Mouse (Mus musculus) limb, embryonic 10.5 days (tissue): ENCODE measurements around the gene Gm38119. TPM values are rescaled to one million over a fixed set of nuclear protein-coding genes. Genes with fewer than 3 reads are reported as not detected.
"Not testable (repeated sequence)": the region's sequence is repeated elsewhere in the genome, so short reads cannot be mapped to it uniquely, and the experiment has no call there.

ENCODE experiments used
- DNase-seq: peaks from one replicate; pipeline ENCODE4 v3.0.0-alpha.2; 2017; ENCODE audit warnings: low spot score
- H3K27ac ChIP-seq: fragments of 300-500 bp; sonication (generic); 2 replicates; pipeline ENCODE4 v1.5.1; 2016; ENCODE audit warnings: mild to moderate bottlenecking
- H3K27me3 ChIP-seq: fragments of 300-500 bp; sonication (generic); 2 replicates; pipeline ENCODE4 v1.6.1; 2016; ENCODE audit warnings: low read depth, mild to moderate bottlenecking; ENCODE audit not compliant: poor library complexity, severe bottlenecking
- H3K36me3 ChIP-seq: fragments of 300-500 bp; sonication (generic); 2 replicates; pipeline ENCODE4 v1.6.1; 2016; ENCODE audit warnings: mild to moderate bottlenecking, moderate library complexity
- H3K4me1 ChIP-seq: fragments of 300-500 bp; sonication (generic); 2 replicates; pipeline ENCODE4 v1.6.1; 2016
- H3K4me3 ChIP-seq: fragments of 300-500 bp; sonication (generic); 2 replicates; pipeline ENCODE4 v1.5.1; 2016; ENCODE audit warnings: mild to moderate bottlenecking, moderate library complexity
- H3K9me3 ChIP-seq: fragments of 300-500 bp; sonication (generic); replicated peaks from 2 replicates; pipeline ENCODE4 v1.6.1; 2016; ENCODE audit warnings: mild to moderate bottlenecking
- WGBS: fragments of 180-500 bp; shearing (Covaris S2); methylation state at CpG from one replicate; pipeline ENCODE4 v1.1.7; 2016; 5-methylcytosine and 5-hydroxymethylcytosine counted together
- polyA plus RNA-seq: library from polyadenylated mRNA; unstranded; fragments of >200 nt; fragmentation: Nextera tagmentation; extraction: Ambion mirVana; gene quantifications from 2 replicates; pipeline ENCODE4 v1.2.1, GENCODE M21; 2016

Gene Gm38119
- not detected in 2 replicates for polyA plus RNA-seq

DNA sequence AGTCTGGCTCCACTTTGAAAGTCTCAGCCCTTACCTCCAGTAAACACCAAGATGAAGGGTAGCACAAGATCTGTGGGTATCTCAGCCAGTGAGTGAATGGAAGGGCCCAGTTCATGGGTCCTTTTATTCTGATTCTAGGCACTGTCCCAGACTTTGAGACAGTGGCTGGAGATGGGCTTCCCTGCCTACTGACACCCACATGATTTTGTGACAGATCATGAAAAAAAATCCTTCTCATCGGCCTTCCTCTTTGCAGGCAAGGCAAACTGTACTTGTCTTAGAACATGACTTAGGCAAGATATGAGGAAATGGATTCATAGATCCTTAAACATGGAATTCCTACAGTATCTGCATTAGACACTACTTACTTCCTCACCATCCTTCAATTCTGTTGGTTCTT is at the start of gene Gm38119:
Gm38119 (minus strand) TSS at position 101 of the 400 bp plus-strand sequence.
- H3K36me3 ChIP-seq, result no peaks in the 10 kb centered on the region
- H3K27me3 ChIP-seq, result no peaks in the 10 kb centered on the region
- H3K4me3 ChIP-seq, result no peak within 1 kb of the TSS
- no peak within 1 kb of the TSS for H3K27ac ChIP-seq
- no peaks in the 10 kb centered on the region for H3K4me1 ChIP-seq
- no peaks in the 10 kb centered on the region for H3K9me3 ChIP-seq
- DNase-seq, result no peak
- 81% methylated on average over 1 of the region's 1 CpGs for WGBS

DNA sequence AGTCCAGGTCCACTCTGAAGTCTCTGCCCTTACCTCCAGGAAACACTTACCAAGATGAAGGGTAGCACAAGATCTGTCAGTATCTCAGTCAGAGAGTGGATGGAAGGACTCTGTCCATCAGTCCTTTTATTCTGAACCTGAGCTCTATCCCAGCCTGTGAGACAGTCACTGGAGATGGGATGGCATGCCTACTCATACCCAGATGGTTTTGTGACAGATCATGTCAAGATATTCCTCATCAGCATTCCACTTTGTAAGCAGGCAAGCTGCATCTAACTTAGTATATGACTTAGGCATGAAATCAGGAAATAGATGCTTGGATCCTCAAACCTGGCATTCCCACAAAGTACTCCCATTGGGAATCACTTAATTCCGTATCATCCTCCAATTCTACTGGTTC is 39.9 kb upstream of the Gm38119 start, which contains the start of gene Lce1i:
Lce1i (minus strand) TSS at position 101 of the 400 bp plus-strand sequence.
- H3K36me3 ChIP-seq, result no peaks in the 10 kb centered on the region
- no peaks in the 10 kb centered on the region for H3K4me1 ChIP-seq
- no peak within 1 kb of the TSS for H3K4me3 ChIP-seq
- 94% methylated on average over 1 of the region's 1 CpGs for WGBS
- no peaks in the 10 kb centered on the region for H3K9me3 ChIP-seq
- no peaks in the 10 kb centered on the region for H3K27me3 ChIP-seq
- H3K27ac ChIP-seq, result no peak within 1 kb of the TSS
- no peak for DNase-seq

DNA sequence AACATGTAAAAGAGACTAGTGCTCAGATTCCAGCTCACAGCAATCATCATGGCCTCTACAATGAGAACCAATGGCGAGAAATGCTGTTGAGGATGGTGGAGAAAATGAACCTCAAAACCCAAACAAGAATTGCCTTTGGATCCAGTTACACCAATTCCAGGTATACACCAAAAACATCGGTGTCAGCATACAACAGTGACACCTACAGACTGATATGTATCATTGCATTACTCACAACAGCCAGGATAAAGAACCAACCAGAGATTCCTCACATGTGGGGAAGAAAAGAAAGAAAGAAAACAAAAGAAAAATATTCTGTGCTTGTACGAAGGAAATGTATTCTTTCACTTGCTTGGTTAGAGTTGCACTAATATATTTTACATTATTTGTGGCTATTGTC is 32.7 kb upstream of the Gm38119 start:
- H3K4me1 ChIP-seq, result no peaks in the 10 kb centered on the region
- WGBS, result 23% methylated on average over 3 of the region's 3 CpGs
- no peaks in the 10 kb centered on the region for H3K27me3 ChIP-seq
- H3K9me3 ChIP-seq, result no peaks in the 10 kb centered on the region
- H3K4me3 ChIP-seq, result no peak overlapping the region
- H3K36me3 ChIP-seq, result no peaks in the 10 kb centered on the region
- H3K27ac ChIP-seq, result no peak overlapping the region
- DNase-seq, result no peak

DNA sequence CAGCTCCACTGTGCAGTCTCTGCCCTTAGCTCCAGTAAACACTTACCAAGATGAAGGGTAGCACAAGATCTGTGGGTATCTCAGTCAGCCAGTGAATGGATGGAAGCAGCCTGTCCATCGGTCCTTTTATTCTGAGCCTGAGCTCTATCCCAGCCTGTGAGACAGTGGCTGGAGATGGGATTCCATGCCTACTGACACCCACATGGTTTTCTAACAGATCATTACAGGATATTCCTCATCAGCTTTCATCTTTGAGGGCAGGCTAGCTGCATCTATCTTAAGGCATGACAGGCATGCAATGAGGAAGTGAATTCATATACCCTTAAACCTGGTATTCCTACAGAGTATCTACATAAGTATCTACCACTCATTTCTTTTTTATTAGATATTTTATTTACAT is 26.1 kb upstream of the Gm38119 start, which contains the start of gene Lce1h:
Lce1h (minus strand) TSS at position 101 of the 400 bp plus-strand sequence.
- no peak within 1 kb of the TSS for H3K4me3 ChIP-seq
- no peaks in the 10 kb centered on the region for H3K27me3 ChIP-seq
- H3K4me1 ChIP-seq, result no peaks in the 10 kb centered on the region
- H3K36me3 ChIP-seq, result no peaks in the 10 kb centered on the region
- 94% methylated on average over 1 of the region's 1 CpGs for WGBS
- no peaks in the 10 kb centered on the region for H3K9me3 ChIP-seq
- DNase-seq, result no peak
- no peak within 1 kb of the TSS for H3K27ac ChIP-seq

DNA sequence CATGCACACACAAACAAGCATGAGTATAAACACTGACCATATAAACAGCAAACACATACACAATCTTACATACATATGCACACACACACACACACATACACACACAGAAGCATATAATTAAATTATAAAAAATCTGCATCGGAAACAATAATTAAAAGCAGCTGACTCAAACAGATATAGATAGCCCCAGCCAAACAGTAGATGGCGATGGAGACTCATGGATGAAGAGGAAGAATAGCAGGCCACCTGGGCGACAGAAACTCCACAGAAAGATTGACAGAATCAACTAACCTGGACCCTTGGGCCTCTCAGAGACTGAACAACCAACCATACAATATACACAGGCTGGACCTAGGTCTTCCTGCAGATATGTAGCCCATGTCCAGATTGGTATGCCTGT is 14.3 kb upstream of the Gm38119 start:
- Histone ChIP-seq H3K4me1 (no peaks in the 10 kb centered on the region), H3K27me3 (no peaks in the 10 kb centered on the region), H3K27ac (no peak overlapping the region), H3K36me3 (no peaks in the 10 kb centered on the region), H3K4me3 (no peak overlapping the region), H3K9me3 (no peaks in the 10 kb centered on the region)
- 42% methylated on average over 3 of the region's 3 CpGs for WGBS
- no peak for DNase-seq

DNA sequence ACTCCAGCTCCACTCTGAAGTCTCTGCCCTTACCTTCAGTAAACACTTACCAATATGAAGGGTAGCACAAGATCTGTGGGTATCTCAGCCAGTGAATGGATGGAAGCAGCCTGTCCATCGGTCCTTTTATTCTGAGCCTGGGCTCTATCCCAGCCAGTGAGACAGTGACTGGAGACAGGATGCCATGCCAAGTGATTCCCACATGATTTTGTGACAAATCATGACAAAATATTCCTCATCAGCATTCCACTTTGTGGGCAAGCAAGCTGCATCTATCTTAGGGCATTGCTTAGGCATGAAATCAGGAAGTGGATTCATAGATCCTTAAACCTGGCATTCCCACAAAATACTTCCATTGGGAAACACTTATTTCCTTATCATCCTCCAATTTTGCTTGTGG is 13.3 kb upstream of the Gm38119 start, which contains the start of gene Lce1g:
Lce1g (minus strand) TSS at position 101 of the 400 bp plus-strand sequence.
- no peak for DNase-seq
- 72% methylated on average over 1 of the region's 1 CpGs for WGBS
- no peaks in the 10 kb centered on the region for H3K27me3 ChIP-seq
- H3K4me1 ChIP-seq, result no peaks in the 10 kb centered on the region
- no peaks in the 10 kb centered on the region for H3K36me3 ChIP-seq
- H3K4me3 ChIP-seq, result no peak within 1 kb of the TSS
- no peaks in the 10 kb centered on the region for H3K9me3 ChIP-seq
- no peak within 1 kb of the TSS for H3K27ac ChIP-seq

DNA sequence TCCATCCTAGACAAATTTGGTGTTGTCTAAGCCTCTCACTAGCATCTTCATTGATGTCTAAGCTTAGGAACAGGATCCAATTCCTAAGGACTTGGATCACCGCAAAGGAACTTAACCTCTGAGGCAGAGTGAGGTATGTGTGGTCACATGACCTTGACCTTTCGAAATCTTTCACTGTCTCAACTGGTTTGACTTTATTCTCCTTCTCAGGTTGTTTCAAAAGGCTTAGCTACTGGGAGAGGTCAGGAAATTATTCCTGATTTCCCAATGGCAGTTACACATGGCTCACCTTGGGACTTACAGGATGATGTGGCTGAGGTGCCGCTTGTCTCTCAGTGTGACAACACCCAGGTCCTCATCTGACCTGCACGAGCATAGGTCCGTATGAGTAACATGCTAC is 16.3 kb downstream of the Gm38119 start:
- Histone ChIP-seq H3K27ac (no peak overlapping the region), H3K9me3 (no peaks in the 10 kb centered on the region), H3K4me1 (no peaks in the 10 kb centered on the region), H3K27me3 (no peaks in the 10 kb centered on the region), H3K4me3 (no peak overlapping the region), H3K36me3 (no peaks in the 10 kb centered on the region)
- DNase-seq, result no peak
- WGBS, result 88% methylated on average over 5 of the region's 5 CpGs

DNA sequence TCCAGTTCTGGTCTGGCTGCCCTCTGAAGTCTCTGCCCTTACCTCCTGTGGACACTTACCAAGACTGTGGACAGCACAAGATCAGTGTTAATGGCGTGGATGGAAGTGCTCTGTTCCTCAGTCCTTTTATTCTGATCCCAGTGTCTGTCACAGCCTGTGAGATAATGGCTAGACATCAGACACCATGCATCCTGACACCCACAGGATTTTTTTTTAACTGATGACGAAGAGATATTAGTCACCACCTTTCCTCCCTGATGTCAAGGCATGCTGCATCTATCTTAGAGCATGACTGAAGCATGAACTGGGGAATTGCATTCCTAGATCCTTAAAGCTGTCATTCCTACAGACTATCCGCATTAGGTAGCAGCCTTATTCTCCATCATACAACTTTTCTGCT is 18.6 kb downstream of the Gm38119 start, which contains the start of gene Lce1f:
Lce1f (minus strand) TSS at position 101 of the 400 bp plus-strand sequence.
- H3K9me3 ChIP-seq, result no peaks in the 10 kb centered on the region
- no peaks in the 10 kb centered on the region for H3K27me3 ChIP-seq
- no peaks in the 10 kb centered on the region for H3K4me1 ChIP-seq
- no peak within 1 kb of the TSS for H3K27ac ChIP-seq
- no peak within 1 kb of the TSS for H3K4me3 ChIP-seq
- no peaks in the 10 kb centered on the region for H3K36me3 ChIP-seq
- WGBS, result 80% methylated on average over 3 of the region's 3 CpGs
- no peak for DNase-seq

DNA sequence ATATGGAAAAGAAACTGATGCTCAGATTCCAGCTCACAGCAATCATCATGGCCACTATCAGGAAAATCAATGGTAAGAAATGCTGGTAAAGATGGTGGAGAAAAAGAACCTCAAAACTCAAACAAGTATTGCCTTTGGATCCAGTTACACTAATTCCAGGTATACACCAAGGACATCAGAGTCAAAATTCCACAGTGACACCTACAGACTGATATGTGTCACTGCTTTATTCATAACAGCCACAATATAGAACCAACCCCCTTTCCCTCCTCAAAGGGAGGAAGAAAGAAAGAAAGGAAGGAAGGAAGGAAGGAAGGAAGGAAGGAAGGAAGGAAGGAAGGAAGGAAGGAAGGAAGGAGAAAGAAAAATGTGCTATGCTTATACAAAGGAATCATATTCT is 23.8 kb downstream of the Gm38119 start:
- Histone ChIP-seq H3K27me3 (no peaks in the 10 kb centered on the region), H3K4me1 (no peaks in the 10 kb centered on the region), H3K36me3 (no peaks in the 10 kb centered on the region), H3K9me3 (no peaks in the 10 kb centered on the region), H3K4me3 (no peak overlapping the region), H3K27ac (no peak overlapping the region)
- no peak for DNase-seq

DNA sequence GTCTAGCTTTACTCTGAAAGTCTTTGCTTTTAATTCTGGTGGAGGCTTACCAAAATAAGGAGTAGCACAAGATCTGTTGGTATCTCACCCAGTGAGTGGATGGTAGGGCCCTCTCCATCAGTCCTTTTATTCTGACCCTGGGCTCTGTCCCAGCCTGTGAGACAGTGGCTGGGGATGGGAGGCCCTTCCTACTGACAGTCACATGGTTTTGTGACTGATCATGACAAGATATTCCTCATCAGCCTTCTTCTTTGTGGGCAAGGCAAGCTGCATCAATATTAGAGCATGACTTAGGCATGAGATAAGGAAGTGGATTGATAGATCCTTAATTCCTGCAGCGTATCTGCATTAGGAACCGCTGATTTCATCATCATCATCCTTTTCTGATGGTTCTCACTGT is 29.9 kb downstream of the Gm38119 start, which contains the start of gene Lce1e:
Lce1e (minus strand) TSS at position 101 of the 400 bp plus-strand sequence.
- no peaks in the 10 kb centered on the region for H3K27me3 ChIP-seq
- 88% methylated on average over 2 of the region's 2 CpGs for WGBS

DNA sequence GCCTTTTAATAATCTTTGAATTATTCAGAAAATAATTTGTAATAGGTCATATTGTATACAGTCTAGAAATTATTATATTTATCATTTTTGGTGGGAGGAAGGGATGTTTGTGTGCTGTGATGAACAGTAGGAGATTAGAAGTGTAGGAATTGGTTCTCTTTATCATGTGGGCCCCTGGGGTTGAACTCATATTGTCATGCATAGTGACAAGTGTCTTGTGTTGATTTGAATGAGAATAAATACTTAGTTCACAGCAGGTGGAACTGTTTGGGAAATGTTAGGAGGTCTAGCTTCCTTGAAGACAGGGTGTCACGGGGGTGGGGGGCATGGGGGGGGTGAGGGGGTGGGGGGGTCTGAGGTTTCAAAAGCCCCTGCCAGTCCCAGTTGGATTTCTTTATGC is 44.3 kb downstream of the Gm38119 start:
- no peaks in the 10 kb centered on the region for H3K36me3 ChIP-seq
- no peak overlapping the region for H3K4me3 ChIP-seq
- H3K9me3 ChIP-seq, result no peaks in the 10 kb centered on the region
- H3K4me1 ChIP-seq, result no peaks in the 10 kb centered on the region
- WGBS, result 50% methylated on average over 1 of the region's 1 CpGs
- H3K27ac ChIP-seq, result no peak overlapping the region
- no peak for DNase-seq
- H3K27me3 ChIP-seq, result no peaks in the 10 kb centered on the region

More for the DNA sequence above, 29.9 kb downstream of the Gm38119 start, which contains the start of gene Lce1e:
- Histone ChIP-seq H3K9me3 (no peaks in the 10 kb centered on the region), H3K4me1 (no peaks in the 10 kb centered on the region), H3K27ac (no peak within 1 kb of the TSS), H3K4me3 (no peak within 1 kb of the TSS), H3K36me3 (no peaks in the 10 kb centered on the region)
- no peak for DNase-seq

DNA sequence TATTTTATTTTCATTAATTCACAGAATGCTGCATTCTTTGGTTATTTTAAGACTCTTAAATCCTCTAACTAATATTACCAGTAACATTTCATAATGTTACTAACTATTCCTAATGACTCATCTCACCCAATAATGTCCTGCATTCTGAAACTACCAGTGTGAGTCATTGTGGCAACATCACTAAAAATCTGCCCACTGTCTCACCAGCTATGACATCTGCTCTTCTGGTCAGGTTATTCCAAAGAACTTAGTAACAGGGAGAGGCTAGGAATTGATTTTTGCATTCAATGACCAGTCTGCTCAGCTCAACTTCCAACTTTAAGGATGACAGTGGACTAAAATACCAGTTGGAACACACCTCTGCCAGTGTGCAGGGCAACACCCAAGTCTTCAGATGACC is 47.2 kb downstream of the Gm38119 start:
- H3K9me3 ChIP-seq, result no peaks in the 10 kb centered on the region
- H3K4me1 ChIP-seq, result no peaks in the 10 kb centered on the region
- no peak for DNase-seq
- no peaks in the 10 kb centered on the region for H3K36me3 ChIP-seq
- no peak overlapping the region for H3K27ac ChIP-seq
- H3K4me3 ChIP-seq, result no peak overlapping the region
- no peaks in the 10 kb centered on the region for H3K27me3 ChIP-seq

DNA sequence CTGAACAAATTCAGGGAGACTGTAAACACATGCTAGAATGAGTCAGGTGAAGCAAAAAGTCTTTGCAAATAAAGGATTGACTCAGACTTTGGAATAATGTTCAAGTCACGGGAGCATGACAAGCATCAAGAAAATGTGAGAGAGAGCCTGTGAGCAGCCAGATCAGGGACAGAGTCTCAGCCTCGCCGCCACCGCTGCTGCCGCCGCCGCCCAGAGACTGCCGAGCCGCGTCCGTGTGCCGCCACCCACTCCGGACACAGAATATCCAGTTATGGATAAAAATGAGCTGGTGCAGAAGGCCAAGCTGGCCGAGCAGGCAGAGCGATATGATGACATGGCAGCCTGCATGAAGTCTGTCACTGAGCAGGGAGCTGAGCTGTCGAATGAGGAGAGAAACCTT is 49.7 kb downstream of the Gm38119 start:
- WGBS, result 76% methylated on average over 16 of the region's 16 CpGs
- not testable (repeated sequence) for H3K4me1 ChIP-seq, H3K27ac ChIP-seq, H3K36me3 ChIP-seq, H3K9me3 ChIP-seq, H3K27me3 ChIP-seq, DNase-seq, H3K4me3 ChIP-seq
